Comparison of ENCODE assay signal across 10 mouse cellular contexts in the genomic region with DNA sequence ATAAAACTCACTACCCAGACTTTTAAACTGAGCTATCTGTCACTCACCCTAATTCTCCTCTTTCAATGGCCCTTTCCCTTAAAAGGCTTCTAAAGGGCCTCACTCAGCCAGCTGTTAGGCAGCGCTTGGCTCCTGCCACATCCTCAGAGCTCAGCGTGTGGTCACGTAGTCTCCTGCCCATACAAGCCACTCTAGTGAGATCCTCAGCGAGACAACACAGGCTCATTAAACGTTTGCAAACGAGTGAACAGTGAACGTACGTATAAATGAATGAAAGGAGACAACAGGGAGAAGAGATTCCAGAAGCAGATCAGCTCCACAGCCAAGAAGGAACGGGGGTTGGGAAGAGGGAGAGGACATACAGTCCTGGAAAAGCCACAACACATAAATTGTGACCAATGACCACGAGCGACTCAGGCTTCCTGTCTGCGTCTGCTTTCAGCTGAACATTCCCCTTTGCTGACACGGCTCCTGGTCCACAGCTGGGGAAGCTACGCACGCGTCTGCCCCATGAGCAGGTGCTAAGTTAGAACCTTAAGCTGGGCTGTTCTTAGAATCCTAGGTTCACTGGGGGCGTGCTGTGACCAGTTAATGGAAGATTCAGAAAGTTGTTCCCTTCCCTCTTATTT. TPM values are rescaled to one million over a fixed set of nuclear protein-coding genes. Genes with fewer than 3 reads are reported as not detected.
DNase-seq lines count a peak whose midpoint lies in the region; ATAC-seq and TF ChIP-seq lines count a peak whose summit lies in the region.
"Had no signal": no experiment of that assay in that cellular context is flagged by ENCODE, and none has a peak within 500 bp of the region (broad histone marks: within the 10 kb centered on the region; RNA-seq: fewer than 3 reads in every experiment).

No protein-coding gene starts in this region.

- TF ChIP-seq POLR2A in myocyte (IDR thresholded peaks at IDR 0.05; ENCODE audit: insufficient read length, low read depth): no peak

- H3K27ac ChIP-seq in heart, embryonic 16.5 days (ENCODE audit: low read length): peak overlapping the region; percentile 36; the same call in 1 of the 2 replicates
- 0 out of 2 replicates have a peak overlapping the region, but pooled peaks have one; percentile 12 for H3K27ac ChIP-seq in hindbrain, embryonic 16.5 days (ENCODE audit: low read depth, low read length)

- H3K36me3 ChIP-seq in heart, embryonic 16.5 days (ENCODE audit: control insufficient read depth, insufficient read depth): no peaks in the 10 kb centered on the region
- H3K36me3 ChIP-seq in hindbrain, embryonic 16.5 days (ENCODE audit: control insufficient read depth, insufficient read depth, low read length): no peaks in the 10 kb centered on the region
- H3K36me3 ChIP-seq in myocyte (ENCODE audit: control insufficient read depth, insufficient read depth): peaks cover 3% of the 10 kb centered on the region

- H3K27me3 ChIP-seq in heart, embryonic 16.5 days (ENCODE audit: control insufficient read depth, insufficient read depth, low read length): no peaks in the 10 kb centered on the region
- H3K27me3 ChIP-seq in hindbrain, embryonic 16.5 days (replicated peaks; ENCODE audit: control insufficient read depth, insufficient read depth, low read length): no peaks in the 10 kb centered on the region
- no peaks in the 10 kb centered on the region for H3K27me3 ChIP-seq in myocyte (ENCODE audit: control insufficient read depth, insufficient read depth, insufficient read length)

- WGBS in heart, embryonic 16.5 days: 27% methylated on average over 17 of the region's 17 CpGs
- 15% methylated on average over 17 of the region's 17 CpGs for WGBS in hindbrain, embryonic 16.5 days

- peaks cover 52% of the 10 kb centered on the region for H3K79me2 ChIP-seq in myocyte (ENCODE audit: control insufficient read depth, insufficient read depth)

- no peak overlapping the region for H3ac ChIP-seq in myocyte (ENCODE audit: control insufficient read depth, insufficient read length)

- no peaks in the 10 kb centered on the region for H3K9me3 ChIP-seq in heart, embryonic 16.5 days (replicated peaks; ENCODE audit: control insufficient read depth, low read length)
- H3K9me3 ChIP-seq in hindbrain, embryonic 16.5 days (ENCODE audit: control insufficient read depth, low read length): no peaks in the 10 kb centered on the region

- no peak overlapping the region for H3K9ac ChIP-seq in heart, embryonic 16.5 days (ENCODE audit: low read length)
- peak overlapping the region; percentile 13; the same call in 1 of the 2 replicates for H3K9ac ChIP-seq in hindbrain, embryonic 16.5 days (ENCODE audit: low read depth, low read length)

- H3K4me3 ChIP-seq in heart, embryonic 16.5 days (ENCODE audit: low read length): no peak overlapping the region
- no peak overlapping the region for H3K4me3 ChIP-seq in hindbrain, embryonic 16.5 days (ENCODE audit: low read length)
- no peak overlapping the region for H3K4me3 ChIP-seq in myocyte

- no peak for DNase-seq in heart, adult 8-10 months (ENCODE audit: low spot score)
- peak; percentile 48 for DNase-seq in embryo, embryonic 9.5 days (ENCODE audit: extremely low spot score)
- no peak for DNase-seq in left cerebral cortex, adult 18-20 months (ENCODE audit: low spot score in 2 of 2)
- DNase-seq in right cerebral cortex, postnatal 25 days: no peak
- no peak for DNase-seq in cerebellum, adult 9-10 months
- DNase-seq: gastrocnemius, postnatal 14 days; lung, adult 2 months had no signal

- ATAC-seq in heart, embryonic 16.5 days (replicated peaks; ENCODE audit: extremely low read depth, insufficient read depth, low FRiP score): no peak
- ATAC-seq in hindbrain, embryonic 16.5 days: no peak

- peaks cover 24% of the 10 kb centered on the region for H3K4me1 ChIP-seq in heart, embryonic 16.5 days (ENCODE audit: control insufficient read depth, insufficient read depth, low read length)
- H3K4me1 ChIP-seq in hindbrain, embryonic 16.5 days (ENCODE audit: control insufficient read depth, insufficient read depth, low read depth, low read length): peaks cover 47% of the 10 kb centered on the region

- peak overlapping the region; percentile 23 for H3K4me2 ChIP-seq in heart, embryonic 16.5 days (ENCODE audit: low read depth, low read length)
- peak overlapping the region; percentile 18 for H3K4me2 ChIP-seq in hindbrain, embryonic 16.5 days (ENCODE audit: low read length)
- peak overlapping the region; percentile 38 for H3K4me2 ChIP-seq in myocyte (ENCODE audit: low read depth)

TF ChIP-seq in myocyte, 11 proteins besides CTCF, POLR2A, EP300 and RAD21:
- TF ChIP-seq MYOG (IDR thresholded peaks at IDR 0.05; ENCODE audit: control insufficient read depth in 1 of 3, insufficient read depth in 1 of 3, insufficient read length in 2 of 3, low read depth in 2 of 3) (peak in 2 of 3 experiments; percentile 55 to 65), SRF (IDR thresholded peaks at IDR 0.05; ENCODE audit: control insufficient read depth, insufficient read length, low read depth) (no peak), MYOD1 (IDR thresholded peaks at IDR 0.05; ENCODE audit: control insufficient read depth in 1 of 3, insufficient read length in 2 of 3, low read depth in 2 of 3) (peak in 2 of 3 experiments; percentile 53 to 67), USF1 (IDR thresholded peaks at IDR 0.05; ENCODE audit: low read depth) (no peak), TCF3 (IDR thresholded peaks at IDR 0.05; ENCODE audit: insufficient read length, low read depth) (no peak), E2F4 (IDR thresholded peaks at IDR 0.05; ENCODE audit: insufficient read depth) (no peak)

RNA-seq across cellular contexts. Expression of gene Nav1, which starts 52.3 kb away (rescaled TPM):
- 22.6 and 24.6 TPM in 2 replicates for polyA plus RNA-seq in heart, embryonic 16.5 days (2015; fragmentation: Nextera tagmentation; extraction: Ambion mirVana)
- total RNA-seq in heart, adult 8-10 months (2022): 10 to 100 TPM; 14.8 to 19.1 (median 15.9) TPM
- 48.8 and 50.1 TPM in 2 replicates for polyA plus RNA-seq in hindbrain, embryonic 16.5 days (2015; fragmentation: Nextera tagmentation; extraction: Ambion mirVana)
- 33.7 TPM for polyA plus RNA-seq in myocyte (2012; fragmentation: generic; extraction: Trizol)
- 10 to 100 TPM; 42.5 to 48.0 TPM for total RNA-seq in left cerebral cortex, adult 18-20 months (2021)
